Mouse (Mus musculus): ENCODE results near the gene Dpagt1. TPM values are rescaled to one million over a fixed set of nuclear protein-coding genes. Genes with fewer than 3 reads are reported as not detected.
A peak's percentile ranks its signal among the peaks of the same experiment; 100 is the strongest.

The Dpagt1 gene
- 52.3 and 55.8 TPM in 2 replicates for polyA plus RNA-seq (2014; fragmentation: Nextera tagmentation; extraction: Ambion mirVana)

GRCm38 (mm10) chr9:44325768-44326370 is at the start of gene Dpagt1:
Dpagt1 (plus strand) TSS chr9:44326019.
- Histone ChIP-seq H3K4me1 (ENCODE audit: control insufficient read depth, insufficient read depth, low read length) (peaks cover 8% of the 10 kb centered on the region), H3K9ac (ENCODE audit: low read length) (peak within 1 kb of the TSS; percentile 70), H3K4me3 (ENCODE audit: low read depth, low read length) (peak within 1 kb of the TSS; percentile 58), H3K27ac (replicated peaks; ENCODE audit: low read depth, low read length) (peak within 1 kb of the TSS; percentile 70), H3K27me3 (ENCODE audit: control insufficient read depth, insufficient read depth, low read length) (no peaks in the 10 kb centered on the region), H3K36me3 (ENCODE audit: control insufficient read depth, insufficient read depth, low read length) (peaks cover 4% of the 10 kb centered on the region; the same call in 1 of the 2 replicates), H3K9me3 (ENCODE audit: control insufficient read depth, low read length) (no peaks in the 10 kb centered on the region), H3K4me2 (ENCODE audit: low read depth, severe bottlenecking) (peak within 1 kb of the TSS; percentile 61)
- WGBS, result 7% methylated on average over 12 of the region's 12 CpGs
- DNase-seq (ENCODE audit: low spot score) (no peak), ATAC-seq (ENCODE audit: insufficient number of reproducible peaks, low FRiP score, low TSS enrichment, low read depth) (no peak)

GRCm38 (mm10) chr9:44283183-44283582 is 42.6 kb upstream of the Dpagt1 start:
- ATAC-seq (ENCODE audit: insufficient number of reproducible peaks, low FRiP score, low TSS enrichment, low read depth), result no peak
- no peak overlapping the region for H3K27ac ChIP-seq (replicated peaks; ENCODE audit: low read depth, low read length)

GRCm38 (mm10) chr9:44286256-44286850 is 39.5 kb upstream of the Dpagt1 start:
- Histone ChIP-seq H3K4me3 (ENCODE audit: low read depth, low read length) (no peak overlapping the region), H3K4me2 (ENCODE audit: low read depth, severe bottlenecking) (no peak overlapping the region), H3K9me3 (ENCODE audit: control insufficient read depth, low read length) (no peaks in the 10 kb centered on the region), H3K27me3 (ENCODE audit: control insufficient read depth, insufficient read depth, low read length) (peaks cover 20% of the 10 kb centered on the region), H3K4me1 (ENCODE audit: control insufficient read depth, insufficient read depth, low read length) (peaks cover 18% of the 10 kb centered on the region; the same call in 1 of the 2 replicates), H3K9ac (ENCODE audit: low read length) (no peak overlapping the region), H3K36me3 (ENCODE audit: control insufficient read depth, insufficient read depth, low read length) (peaks cover 6% of the 10 kb centered on the region), H3K27ac (replicated peaks; ENCODE audit: low read depth, low read length) (no peak overlapping the region)
- WGBS, result 15% methylated on average over 6 of the region's 6 CpGs
- no peak for ATAC-seq (ENCODE audit: insufficient number of reproducible peaks, low FRiP score, low TSS enrichment, low read depth)
- no peak for DNase-seq (ENCODE audit: low spot score)

More at GRCm38 (mm10) chr9:44283183-44283582, 42.6 kb upstream of the Dpagt1 start:
- Histone ChIP-seq H3K36me3 (ENCODE audit: control insufficient read depth, insufficient read depth, low read length) (no peaks in the 10 kb centered on the region), H3K4me3 (ENCODE audit: low read depth, low read length) (no peak overlapping the region), H3K4me2 (ENCODE audit: low read depth, severe bottlenecking) (no peak overlapping the region), H3K27me3 (ENCODE audit: control insufficient read depth, insufficient read depth, low read length) (peaks cover 12% of the 10 kb centered on the region), H3K4me1 (ENCODE audit: control insufficient read depth, insufficient read depth, low read length) (peaks cover 8% of the 10 kb centered on the region; the same call in 1 of the 2 replicates), H3K9ac (ENCODE audit: low read length) (no peak overlapping the region), H3K9me3 (ENCODE audit: control insufficient read depth, low read length) (no peaks in the 10 kb centered on the region; the same call in 1 of the 2 replicates)
- no peak for DNase-seq (ENCODE audit: low spot score)
- 70% methylated on average over 5 of the region's 5 CpGs for WGBS

GRCm38 (mm10) chr9:44287003-44287400 is 38.8 kb upstream of the Dpagt1 start:
- Histone ChIP-seq H3K4me3 (ENCODE audit: low read depth, low read length) (peak overlapping the region; percentile 82), H3K9me3 (ENCODE audit: control insufficient read depth, low read length) (no peaks in the 10 kb centered on the region), H3K4me2 (ENCODE audit: low read depth, severe bottlenecking) (peak overlapping the region; percentile 99), H3K4me1 (ENCODE audit: control insufficient read depth, insufficient read depth, low read length) (peaks cover 18% of the 10 kb centered on the region; the same call in 1 of the 2 replicates), H3K9ac (ENCODE audit: low read length) (peak overlapping the region; percentile 73), H3K27ac (replicated peaks; ENCODE audit: low read depth, low read length) (no peak overlapping the region), H3K27me3 (ENCODE audit: control insufficient read depth, insufficient read depth, low read length) (peaks cover 20% of the 10 kb centered on the region), H3K36me3 (ENCODE audit: control insufficient read depth, insufficient read depth, low read length) (peaks cover 8% of the 10 kb centered on the region)
- ATAC-seq (ENCODE audit: insufficient number of reproducible peaks, low FRiP score, low TSS enrichment, low read depth) (0 out of 2 replicates have a peak, but pooled peaks have one; percentile 3), DNase-seq (ENCODE audit: low spot score) (no peak)
- WGBS, result 4% methylated on average over 11 of the region's 11 CpGs

GRCm38 (mm10) chr9:44287401-44288075 is 38.3 kb upstream of the Dpagt1 start:
- peak overlapping the region; percentile 99 for H3K4me2 ChIP-seq (ENCODE audit: low read depth, severe bottlenecking)
- under 1% methylated on average over 46 of the region's 47 CpGs for WGBS
- peaks cover 20% of the 10 kb centered on the region for H3K27me3 ChIP-seq (ENCODE audit: control insufficient read depth, insufficient read depth, low read length)
- H3K9ac ChIP-seq (ENCODE audit: low read length), result peak overlapping the region; percentile 73
- H3K4me3 ChIP-seq (ENCODE audit: low read depth, low read length), result peak overlapping the region; percentile 82
- peak; percentile 69 for DNase-seq (ENCODE audit: low spot score)
- H3K4me1 ChIP-seq (ENCODE audit: control insufficient read depth, insufficient read depth, low read length), result peaks cover 18% of the 10 kb centered on the region; the same call in 1 of the 2 replicates
- peak; percentile 60 for ATAC-seq (ENCODE audit: insufficient number of reproducible peaks, low FRiP score, low TSS enrichment, low read depth)
- H3K9me3 ChIP-seq (ENCODE audit: control insufficient read depth, low read length), result no peaks in the 10 kb centered on the region
- H3K27ac ChIP-seq (replicated peaks; ENCODE audit: low read depth, low read length), result no peak overlapping the region
- peaks cover 10% of the 10 kb centered on the region for H3K36me3 ChIP-seq (ENCODE audit: control insufficient read depth, insufficient read depth, low read length)

GRCm38 (mm10) chr9:44288076-44288958 is 37.5 kb upstream of the Dpagt1 start, which contains the start of gene Abcg4:
Abcg4 (minus strand) TSS chr9:44288615.
- peaks cover 20% of the 10 kb centered on the region for H3K27me3 ChIP-seq (ENCODE audit: control insufficient read depth, insufficient read depth, low read length)
- H3K9ac ChIP-seq (ENCODE audit: low read length), result peak within 1 kb of the TSS; percentile 73
- 2% methylated on average over 38 of the region's 38 CpGs for WGBS
- ATAC-seq (ENCODE audit: insufficient number of reproducible peaks, low FRiP score, low TSS enrichment, low read depth) (peak; percentile 60), DNase-seq (ENCODE audit: low spot score) (peak; percentile 59)
- H3K4me3 ChIP-seq (ENCODE audit: low read depth, low read length), result peak within 1 kb of the TSS; percentile 82
- peaks cover 18% of the 10 kb centered on the region; the same call in 1 of the 2 replicates for H3K4me1 ChIP-seq (ENCODE audit: control insufficient read depth, insufficient read depth, low read length)
- no peaks in the 10 kb centered on the region for H3K9me3 ChIP-seq (ENCODE audit: control insufficient read depth, low read length)
- H3K4me2 ChIP-seq (ENCODE audit: low read depth, severe bottlenecking), result peak within 1 kb of the TSS; percentile 99
- peaks cover 13% of the 10 kb centered on the region for H3K36me3 ChIP-seq (ENCODE audit: control insufficient read depth, insufficient read depth, low read length)
- no peak within 1 kb of the TSS for H3K27ac ChIP-seq (replicated peaks; ENCODE audit: low read depth, low read length)

GRCm38 (mm10) chr9:44288959-44289291 is 36.9 kb upstream of the Dpagt1 start:
- 7% methylated on average over 11 of the region's 11 CpGs for WGBS
- Histone ChIP-seq H3K27me3 (ENCODE audit: control insufficient read depth, insufficient read depth, low read length) (peaks cover 20% of the 10 kb centered on the region), H3K4me1 (ENCODE audit: control insufficient read depth, insufficient read depth, low read length) (peaks cover 18% of the 10 kb centered on the region; the same call in 1 of the 2 replicates), H3K4me2 (ENCODE audit: low read depth, severe bottlenecking) (peak overlapping the region; percentile 99), H3K4me3 (ENCODE audit: low read depth, low read length) (peak overlapping the region; percentile 82), H3K36me3 (ENCODE audit: control insufficient read depth, insufficient read depth, low read length) (peaks cover 16% of the 10 kb centered on the region), H3K9ac (ENCODE audit: low read length) (no peak overlapping the region), H3K27ac (replicated peaks; ENCODE audit: low read depth, low read length) (no peak overlapping the region), H3K9me3 (ENCODE audit: control insufficient read depth, low read length) (no peaks in the 10 kb centered on the region)
- ATAC-seq (ENCODE audit: insufficient number of reproducible peaks, low FRiP score, low TSS enrichment, low read depth) (no peak), DNase-seq (ENCODE audit: low spot score) (peak; percentile 23)
